Mouse (Mus musculus) testis, adult 2 months (tissue): Measurements from ENCODE around the gene Erc2.

ENCODE experiments used
- CTCF ChIP-seq: fragments of 200-500 bp; IDR thresholded peaks from 2 replicates; pipeline ENCODE4 v1.5.1; 2012; ENCODE audit warnings: low read depth, mild to moderate bottlenecking, inconsistent platforms, low read length, moderate library complexity; ENCODE audit not compliant: control insufficient read depth, insufficient read depth, insufficient replicate concordance
- POLR2A ChIP-seq: fragments of 200-500 bp; IDR thresholded peaks from 2 replicates; pipeline ENCODE4 v1.6.1; 2012; ENCODE audit warnings: low read depth, mild to moderate bottlenecking, inconsistent platforms, low read length, moderate library complexity; ENCODE audit not compliant: control insufficient read depth

DNA sequence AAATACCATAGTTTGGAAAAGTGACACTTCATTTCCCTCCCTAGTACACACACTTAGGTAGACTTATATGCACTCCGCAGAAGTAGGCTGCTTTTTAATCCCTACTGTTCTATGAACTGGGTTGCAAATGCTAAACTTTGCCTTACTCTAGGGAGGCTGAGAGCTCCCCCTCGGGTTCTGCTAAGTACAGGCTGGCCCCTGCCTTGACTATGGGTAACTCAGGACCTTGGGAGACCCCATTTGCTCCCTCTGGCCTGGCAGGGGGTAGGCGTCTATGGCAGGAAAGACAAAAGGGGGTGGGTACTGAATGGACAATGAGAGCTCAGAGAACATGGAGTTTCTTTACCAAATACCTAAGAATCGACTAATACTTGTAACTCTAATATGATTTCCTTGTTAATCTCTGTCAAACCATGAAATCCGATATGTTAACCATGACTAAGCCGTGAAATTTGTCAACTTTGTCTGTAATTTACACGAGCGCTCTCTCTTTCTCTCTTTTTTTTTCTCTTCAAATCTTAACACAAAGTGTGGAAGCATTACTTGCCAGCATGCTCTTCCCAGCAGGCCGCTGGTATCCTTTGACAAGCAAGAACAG lies 754.1 kb downstream of the Erc2 start:
- no peak for TF ChIP-seq POLR2A
- no peak for TF ChIP-seq CTCF
